Mouse (Mus musculus) thymus, adult 2 months (tissue): ENCODE data around the gene Piwil1.

Experiments used
- CTCF ChIP-seq: fragments of 200-500 bp; IDR thresholded peaks from 2 replicates; pipeline ENCODE4 v1.5.1; 2012; ENCODE audit warnings: mild to moderate bottlenecking, control low read depth, low read length, moderate library complexity, borderline replicate concordance; ENCODE audit not compliant: control insufficient read depth, poor library complexity, insufficient read depth; ENCODE audit errors: extremely low read depth
- POLR2A ChIP-seq: fragments of 200-500 bp; IDR thresholded peaks from 2 replicates; pipeline ENCODE4 v1.6.1; 2012; ENCODE audit warnings: mild to moderate bottlenecking, low read length, control low read depth, moderate library complexity; ENCODE audit not compliant: control insufficient read depth, poor library complexity, insufficient read depth; ENCODE audit errors: extremely low read depth

- no peak for TF ChIP-seq CTCF
- no peak for TF ChIP-seq POLR2A
Measured at GRCm38 (mm10) chr5:128660101-128660500, 42.2 kb upstream of the Piwil1 start.
